Mouse (Mus musculus) left cerebral cortex, adult 2 months (tissue): ENCODE data around the gene Aldh1a2. TPM values are rescaled to one million over a fixed set of nuclear protein-coding genes. Genes with fewer than 3 reads are reported as not detected.

Experiments
- DNase-seq, 2 experiments: peaks; one replicate each; pipeline ENCODE4 v3.0.0; 2021 to 2022; ENCODE audit warnings: low spot score in 2 of 2, mixed read lengths in 1 of 2; ENCODE audit errors: extremely low spot score in 1 of 2
- H3K27ac ChIP-seq: fragments of 200-600 bp; 2 replicates; pipeline ENCODE4 v1.8.1; 2022
- H3K4me3 ChIP-seq: fragments of 200-600 bp; 2 replicates; pipeline ENCODE4 v1.8.1; 2022
- CTCF ChIP-seq: fragments of 200-600 bp; IDR thresholded peaks from 2 replicates; pipeline ENCODE4 v1.8.1; 2022; ENCODE audit warnings: antibody characterized with exemption, mild to moderate bottlenecking, moderate library complexity
- intact Hi-C: fragments of 180-260 bp; cut with DNase I; formaldehyde crosslinking; loops from one replicate; pipeline ENCODE4 v1.15.1; 2025
- total RNA-seq, 2 experiments: library from RNA; stranded (reverse); gene quantifications; 2 replicates each; pipeline ENCODE4 v1.2.3; 2021

The Aldh1a2 gene
- total RNA-seq, 2 experiments from 2014 or later = 9.6 to 12.0 TPM

GRCm38 (mm10) chr9:71269711-71270110 is 54.1 kb downstream of the Aldh1a2 start:
- TF ChIP-seq CTCF = no peak
- Histone ChIP-seq H3K27ac (no peak overlapping the region), H3K4me3 (no peak overlapping the region)
- no peak for DNase-seq
- intact Hi-C loops = no loop called here

- TF ChIP-seq CTCF = no peak
- H3K27ac ChIP-seq = no peak overlapping the region
- no peak for DNase-seq
- intact Hi-C loops = no loop called here
- H3K4me3 ChIP-seq = no peak overlapping the region
These were observed 54.6 kb downstream of the Aldh1a2 start for GRCm38 (mm10) chr9:71270205-71270604.

GRCm38 (mm10) chr9:71276149-71276721 is 60.6 kb downstream of the Aldh1a2 start:
- DNase-seq = no peak

GRCm38 (mm10) chr9:71278741-71279140 is 63.2 kb downstream of the Aldh1a2 start:
- Histone ChIP-seq H3K27ac (no peak overlapping the region), H3K4me3 (no peak overlapping the region)
- no peak for DNase-seq
- intact Hi-C loops = no loop called here
- no peak for TF ChIP-seq CTCF

More at GRCm38 (mm10) chr9:71276149-71276721, 60.6 kb downstream of the Aldh1a2 start:
- no peak for TF ChIP-seq CTCF
- no peak overlapping the region for H3K4me3 ChIP-seq
- no peak overlapping the region for H3K27ac ChIP-seq
- intact Hi-C loops = no loop called here

- H3K27ac ChIP-seq = no peak overlapping the region
- H3K4me3 ChIP-seq = no peak overlapping the region
- intact Hi-C loops = no loop called here
- DNase-seq = no peak
- TF ChIP-seq CTCF = no peak
These were observed 67.6 kb downstream of the Aldh1a2 start for GRCm38 (mm10) chr9:71283156-71283555.

- intact Hi-C loops = no loop called here
- TF ChIP-seq CTCF = no peak
- H3K27ac ChIP-seq = no peak overlapping the region
These were observed 69.6 kb downstream of the Aldh1a2 start for GRCm38 (mm10) chr9:71285231-71285630.

GRCm38 (mm10) chr9:71286420-71286819 is 70.8 kb downstream of the Aldh1a2 start:
- no peak for DNase-seq
- intact Hi-C loops = no loop called here
- TF ChIP-seq CTCF = no peak

More at GRCm38 (mm10) chr9:71285231-71285630, 69.6 kb downstream of the Aldh1a2 start:
- no peak for DNase-seq
- H3K4me3 ChIP-seq = no peak overlapping the region

GRCm38 (mm10) chr9:71288738-71289137 is 73.1 kb downstream of the Aldh1a2 start:
- intact Hi-C loops = no loop called here
- Histone ChIP-seq H3K4me3 (no peak overlapping the region), H3K27ac (no peak overlapping the region)
- DNase-seq = no peak
- no peak for TF ChIP-seq CTCF

More at GRCm38 (mm10) chr9:71286420-71286819, 70.8 kb downstream of the Aldh1a2 start:
- Histone ChIP-seq H3K4me3 (no peak overlapping the region), H3K27ac (no peak overlapping the region)

- no peak for TF ChIP-seq CTCF
- intact Hi-C loops = no loop called here
- no peak for DNase-seq
- Histone ChIP-seq H3K27ac (no peak overlapping the region), H3K4me3 (no peak overlapping the region)
These were observed 74.2 kb downstream of the Aldh1a2 start for GRCm38 (mm10) chr9:71289810-71290209.

- no peak overlapping the region for H3K4me3 ChIP-seq
- no peak overlapping the region for H3K27ac ChIP-seq
- DNase-seq = no peak
- intact Hi-C loops = no loop called here
- TF ChIP-seq CTCF = no peak
These were observed 75.1 kb downstream of the Aldh1a2 start for GRCm38 (mm10) chr9:71290730-71291129.

- H3K27ac ChIP-seq = no peak overlapping the region
- DNase-seq = no peak
- H3K4me3 ChIP-seq = no peak overlapping the region
- intact Hi-C loops = no loop called here
- TF ChIP-seq CTCF = no peak
These were observed 79.9 kb downstream of the Aldh1a2 start for GRCm38 (mm10) chr9:71295501-71295900.

GRCm38 (mm10) chr9:71303594-71303993 is 88.0 kb downstream of the Aldh1a2 start:
- Histone ChIP-seq H3K4me3 (no peak overlapping the region), H3K27ac (no peak overlapping the region)
- TF ChIP-seq CTCF = no peak; the same call in 1 of the 2 replicates
- intact Hi-C loops = no loop called here
- DNase-seq = no peak

GRCm38 (mm10) chr9:71307106-71307789 is 91.7 kb downstream of the Aldh1a2 start:
- DNase-seq = no peak
- no peak overlapping the region for H3K27ac ChIP-seq
- TF ChIP-seq CTCF = no peak
- no peak overlapping the region for H3K4me3 ChIP-seq
- intact Hi-C loops = no loop called here
